Mouse (Mus musculus) kidney, embryonic 15.5 days (tissue): ENCODE results near the gene Cth. TPM values are rescaled to one million over a fixed set of nuclear protein-coding genes. Genes with fewer than 3 reads are reported as not detected.
A peak's percentile ranks its signal among the peaks of the same experiment; 100 is the strongest.

ENCODE experiments used
- ATAC-seq: fragments of 200-750 bp; cut with Nextera tagmentation; replicated peaks from 2 replicates; pipeline ENCODE4 v1.8.0; 2017; ENCODE audit warnings: moderate TSS enrichment; ENCODE audit not compliant: low FRiP score
- H3K27ac ChIP-seq: fragments of 300-500 bp; sonication (generic); 2 replicates; pipeline ENCODE4 v1.5.1; 2015; ENCODE audit warnings: mild to moderate bottlenecking, inconsistent platforms
- H3K27me3 ChIP-seq: fragments of 300-500 bp; sonication (generic); 2 replicates; pipeline ENCODE4 v1.6.1; 2015; ENCODE audit warnings: inconsistent platforms
- H3K36me3 ChIP-seq: fragments of 300-500 bp; sonication (generic); 2 replicates; pipeline ENCODE4 v1.6.1; 2015; ENCODE audit warnings: inconsistent platforms
- H3K4me1 ChIP-seq: fragments of 300-500 bp; sonication (generic); 2 replicates; pipeline ENCODE4 v1.6.1; 2015; ENCODE audit warnings: inconsistent platforms
- H3K4me2 ChIP-seq: fragments of 300-500 bp; sonication (generic); 2 replicates; pipeline ENCODE4 v1.6.1; 2015; ENCODE audit warnings: moderate library complexity, mild to moderate bottlenecking, inconsistent platforms
- H3K4me3 ChIP-seq: fragments of 300-500 bp; sonication (generic); replicated peaks from 2 replicates; pipeline ENCODE4 v1.5.1; 2015; ENCODE audit warnings: mild to moderate bottlenecking, inconsistent platforms
- H3K9ac ChIP-seq: fragments of 300-500 bp; sonication (generic); 2 replicates; pipeline ENCODE4 v1.6.1; 2015; ENCODE audit warnings: mild to moderate bottlenecking, inconsistent platforms
- H3K9me3 ChIP-seq: fragments of 300-500 bp; sonication (generic); replicated peaks from 2 replicates; pipeline ENCODE4 v1.6.1; 2016; ENCODE audit warnings: inconsistent platforms
- WGBS: fragments of 180-500 bp; shearing (Covaris S2); methylation state at CpG from one replicate; pipeline ENCODE4 v1.1.7; 2015; ENCODE audit warnings: mixed read lengths; 5-methylcytosine and 5-hydroxymethylcytosine counted together
- polyA plus RNA-seq: library from polyadenylated mRNA; unstranded; fragments of >200 nt; fragmentation: Nextera tagmentation; extraction: Ambion mirVana; gene quantifications from 2 replicates; pipeline ENCODE4 v1.2.1, GENCODE M21; 2015

The Cth gene
- 45.7 and 47.0 TPM in 2 replicates for polyA plus RNA-seq

GRCm38 (mm10) chr3:157924692-157925328 is at the start of gene Cth:
TSS of gene Cth (minus strand) at chr3:157925077.
- H3K4me3 ChIP-seq = peak within 1 kb of the TSS; percentile 66
- no peaks in the 10 kb centered on the region for H3K9me3 ChIP-seq
- peaks cover 3% of the 10 kb centered on the region; the same call in 1 of the 2 replicates for H3K27me3 ChIP-seq
- H3K4me1 ChIP-seq = peaks cover 14% of the 10 kb centered on the region; the same call in 1 of the 2 replicates
- peak within 1 kb of the TSS; percentile 59 for H3K9ac ChIP-seq
- peak; percentile 100 for ATAC-seq
- peak within 1 kb of the TSS; percentile 72 for H3K27ac ChIP-seq
- under 1% methylated on average over 30 of the region's 30 CpGs for WGBS
- H3K36me3 ChIP-seq = no peaks in the 10 kb centered on the region
- H3K4me2 ChIP-seq = peak within 1 kb of the TSS; percentile 94

- H3K9me3 ChIP-seq = no peaks in the 10 kb centered on the region
- no peak overlapping the region for H3K9ac ChIP-seq
- H3K27me3 ChIP-seq = no peaks in the 10 kb centered on the region
- ATAC-seq = no peak
- peaks cover 23% of the 10 kb centered on the region for H3K36me3 ChIP-seq
- H3K4me3 ChIP-seq = no peak overlapping the region
- H3K27ac ChIP-seq = no peak overlapping the region
- H3K4me2 ChIP-seq = no peak overlapping the region
- H3K4me1 ChIP-seq = no peaks in the 10 kb centered on the region
- 99% methylated on average over 2 of the region's 2 CpGs for WGBS
Observed at GRCm38 (mm10) chr3:157973236-157973635, 48.4 kb upstream of the Cth start.

- Histone ChIP-seq H3K36me3 (peaks cover 16% of the 10 kb centered on the region), H3K4me2 (no peak overlapping the region), H3K9ac (no peak overlapping the region), H3K4me1 (no peaks in the 10 kb centered on the region), H3K27ac (no peak overlapping the region), H3K27me3 (no peaks in the 10 kb centered on the region), H3K9me3 (no peaks in the 10 kb centered on the region), H3K4me3 (no peak overlapping the region)
- no peak for ATAC-seq
- WGBS = 98% methylated on average over 2 of the region's 2 CpGs
Observed at GRCm38 (mm10) chr3:157971151-157971550, 46.3 kb upstream of the Cth start.

DNA sequence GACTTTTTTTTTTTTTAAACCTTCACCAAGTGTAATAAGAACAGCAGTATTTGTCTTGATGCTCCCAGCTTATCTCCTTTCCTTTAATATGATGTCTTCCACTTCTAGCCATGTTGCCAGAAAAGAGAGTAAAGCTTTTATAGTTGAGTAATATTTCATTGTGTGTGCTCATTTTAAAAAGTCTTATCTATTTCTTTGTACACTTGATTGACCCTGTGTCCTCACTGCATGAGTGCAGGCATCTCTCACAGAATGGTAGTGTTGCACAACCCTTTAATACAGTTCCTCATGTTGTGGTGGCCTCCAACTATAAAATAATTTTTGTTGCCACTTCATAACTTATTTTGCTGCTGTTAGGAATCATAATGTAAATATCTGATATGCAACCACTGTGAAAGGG is 32.4 kb upstream of the Cth start:
- ATAC-seq = no peak
- Histone ChIP-seq H3K36me3 (peaks cover 3% of the 10 kb centered on the region; the same call in 1 of the 2 replicates), H3K27me3 (no peaks in the 10 kb centered on the region), H3K4me2 (no peak overlapping the region), H3K4me3 (no peak overlapping the region), H3K9me3 (no peaks in the 10 kb centered on the region), H3K4me1 (no peaks in the 10 kb centered on the region), H3K9ac (no peak overlapping the region), H3K27ac (no peak overlapping the region)

DNA sequence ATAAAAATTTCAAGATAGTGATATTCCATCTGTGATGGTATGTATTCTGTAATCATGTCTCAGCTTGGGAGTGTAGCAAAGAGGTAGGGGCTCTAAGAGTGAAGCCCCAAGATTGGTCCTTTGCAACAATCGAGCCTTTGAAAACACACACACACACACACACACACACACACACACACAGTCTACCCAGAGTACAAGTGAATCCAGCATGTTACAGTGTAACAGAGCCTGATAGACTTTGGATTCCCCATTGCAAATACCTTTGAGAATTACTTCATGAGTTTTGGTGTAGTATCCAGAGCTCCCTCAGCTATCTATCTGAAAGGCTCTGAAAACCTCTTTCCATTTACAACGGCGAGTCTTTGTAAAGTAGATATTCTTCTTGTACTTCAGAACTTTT is 31.3 kb upstream of the Cth start:
- H3K4me2 ChIP-seq = no peak overlapping the region
- H3K9me3 ChIP-seq = no peaks in the 10 kb centered on the region
- ATAC-seq = no peak
- H3K4me1 ChIP-seq = no peaks in the 10 kb centered on the region
- H3K4me3 ChIP-seq = no peak overlapping the region
- no peaks in the 10 kb centered on the region for H3K27me3 ChIP-seq
- peaks cover 7% of the 10 kb centered on the region; the same call in 1 of the 2 replicates for H3K36me3 ChIP-seq
- H3K9ac ChIP-seq = no peak overlapping the region
- 96% methylated on average over 3 of the region's 3 CpGs for WGBS
- no peak overlapping the region for H3K27ac ChIP-seq

DNA sequence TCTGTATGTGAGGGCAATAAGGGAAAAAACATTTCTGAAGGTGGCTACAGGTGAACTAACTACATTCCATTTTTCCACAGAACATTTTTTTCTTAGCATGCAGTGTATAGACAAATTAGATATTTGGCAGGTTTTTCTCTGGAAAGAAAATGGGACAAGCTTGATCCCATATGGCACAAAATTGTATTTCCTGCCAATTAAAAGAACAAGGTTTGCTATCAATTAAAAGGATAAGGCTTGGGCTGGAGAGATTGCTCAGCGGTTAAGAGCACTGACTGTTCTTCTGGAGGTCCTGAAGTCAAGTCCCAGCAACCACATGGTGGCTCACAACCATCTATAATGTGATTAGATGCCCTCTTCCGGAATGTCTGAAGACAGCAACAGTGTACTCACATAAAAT is 30.6 kb upstream of the Cth start:
- no peak for ATAC-seq
- H3K36me3 ChIP-seq = peaks cover 9% of the 10 kb centered on the region; the same call in 1 of the 2 replicates
- no peak overlapping the region for H3K4me2 ChIP-seq
- no peak overlapping the region for H3K27ac ChIP-seq
- H3K4me1 ChIP-seq = no peaks in the 10 kb centered on the region
- 87% methylated on average over 2 of the region's 2 CpGs for WGBS
- no peaks in the 10 kb centered on the region for H3K9me3 ChIP-seq
- no peak overlapping the region for H3K4me3 ChIP-seq
- H3K9ac ChIP-seq = no peak overlapping the region
- no peaks in the 10 kb centered on the region for H3K27me3 ChIP-seq

DNA sequence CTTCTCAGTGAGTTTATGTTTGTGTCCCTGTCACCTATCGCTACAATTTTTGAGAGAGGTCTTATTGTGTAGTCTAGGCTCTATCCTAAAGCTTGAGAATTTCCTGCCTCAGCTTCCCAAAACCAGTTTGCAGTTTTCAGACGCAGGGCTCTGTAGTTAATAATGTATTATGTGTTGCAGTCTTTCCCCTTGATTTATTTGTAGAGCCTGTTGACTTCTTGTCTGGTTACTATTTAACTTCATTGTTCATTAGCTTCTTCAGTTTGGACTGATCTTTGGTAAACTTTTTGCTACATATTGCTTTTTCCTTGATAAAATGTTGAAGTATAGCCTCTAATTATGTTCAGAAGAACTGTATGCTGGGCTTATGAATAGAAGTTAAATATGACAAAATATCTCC is 27.8 kb upstream of the Cth start:
- ATAC-seq = no peak
- no peaks in the 10 kb centered on the region for H3K9me3 ChIP-seq
- no peak overlapping the region for H3K27ac ChIP-seq
- WGBS = 79% methylated on average over 2 of the region's 2 CpGs
- H3K4me2 ChIP-seq = no peak overlapping the region
- H3K9ac ChIP-seq = no peak overlapping the region
- no peaks in the 10 kb centered on the region for H3K27me3 ChIP-seq
- peaks cover 10% of the 10 kb centered on the region for H3K4me1 ChIP-seq
- H3K4me3 ChIP-seq = no peak overlapping the region
- H3K36me3 ChIP-seq = peaks cover 9% of the 10 kb centered on the region; the same call in 1 of the 2 replicates

DNA sequence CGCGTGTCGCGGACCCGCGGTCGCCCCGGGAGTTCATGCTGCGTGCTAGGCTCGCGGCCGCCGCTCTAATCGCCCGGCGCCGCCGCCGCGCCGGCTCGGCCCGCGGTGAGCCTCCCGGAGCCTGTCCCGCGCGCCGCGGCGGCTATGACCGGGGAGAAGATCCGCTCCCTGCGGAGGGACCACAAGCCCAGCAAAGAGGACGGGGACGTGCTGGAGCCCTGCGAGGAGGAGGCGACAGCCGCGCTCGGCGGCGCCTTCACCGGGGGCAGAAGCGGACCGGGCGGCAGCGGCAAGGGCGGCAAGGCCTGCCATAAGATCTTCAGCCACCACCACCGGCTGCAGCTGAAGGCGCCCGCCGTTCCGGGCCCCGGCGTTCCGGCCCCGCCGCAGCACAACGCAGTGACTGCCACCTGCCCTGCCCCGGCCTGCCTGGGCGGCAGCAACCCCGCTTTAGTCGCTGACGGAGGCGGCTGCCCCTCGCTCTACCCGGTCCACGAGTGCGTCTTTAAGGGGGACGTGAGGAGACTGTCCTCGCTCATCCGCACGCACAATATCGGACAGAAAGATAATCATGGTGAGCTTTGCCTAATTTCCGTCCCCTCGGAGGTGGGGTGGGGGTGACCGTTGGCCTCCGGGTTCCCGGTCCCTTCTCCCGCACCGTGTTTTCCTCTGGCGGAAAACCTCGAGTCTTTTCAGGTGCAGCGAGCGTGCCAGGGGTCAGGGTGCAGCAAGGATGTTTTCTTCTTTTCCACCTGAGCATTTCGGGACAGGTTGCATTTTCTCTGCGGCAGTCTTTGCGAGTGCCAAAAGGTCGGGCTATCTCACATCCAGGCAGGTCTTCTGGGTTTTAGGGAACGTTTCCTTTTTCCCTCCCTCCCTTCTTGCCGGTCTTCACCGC is 22.8 kb upstream of the Cth start:
- ATAC-seq = peak; percentile 74
- WGBS = under 1% methylated on average over 93 of the region's 93 CpGs
- peak overlapping the region; percentile 87 for H3K4me2 ChIP-seq
- H3K9me3 ChIP-seq = no peaks in the 10 kb centered on the region
- H3K4me3 ChIP-seq = peak overlapping the region; percentile 96
- H3K36me3 ChIP-seq = peaks cover 9% of the 10 kb centered on the region; the same call in 1 of the 2 replicates
- peaks cover 13% of the 10 kb centered on the region for H3K4me1 ChIP-seq
- H3K27ac ChIP-seq = peak overlapping the region; percentile 98
- H3K9ac ChIP-seq = peak overlapping the region; percentile 91
- H3K27me3 ChIP-seq = peaks cover 1% of the 10 kb centered on the region; the same call in 1 of the 2 replicates

DNA sequence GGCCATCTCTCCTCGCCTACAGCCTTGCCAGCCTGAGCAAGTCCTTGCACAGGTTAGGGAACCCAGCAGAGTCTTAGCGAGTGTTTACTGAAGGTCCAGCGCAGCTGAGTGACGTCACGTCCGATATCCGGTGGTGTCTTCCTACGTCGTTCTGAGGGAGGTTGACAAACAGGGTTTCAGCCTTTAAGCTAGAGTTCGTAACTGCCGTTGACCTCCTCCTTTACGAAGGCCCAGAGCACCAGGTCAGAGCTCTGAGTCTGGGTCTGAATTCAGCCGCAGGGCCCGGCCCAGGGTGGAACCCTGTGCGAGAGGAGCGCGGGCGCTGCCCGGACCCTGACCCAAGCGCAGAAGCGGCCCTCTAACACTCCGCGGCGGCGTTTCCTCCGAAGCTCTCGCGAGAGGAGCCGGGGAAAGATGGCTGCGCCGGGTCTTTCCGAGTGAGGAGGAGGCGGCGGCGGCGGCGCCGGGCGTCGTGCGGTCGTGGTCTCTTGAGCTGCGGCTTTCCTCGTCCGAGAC is 22.0 kb upstream of the Cth start, which contains the start of gene Ankrd13c:
Ankrd13c (plus strand) TSS at position 397 of the 516 bp plus-strand sequence.
- H3K4me3 ChIP-seq = peak within 1 kb of the TSS; percentile 96
- H3K9me3 ChIP-seq = no peaks in the 10 kb centered on the region
- H3K27me3 ChIP-seq = peaks cover 3% of the 10 kb centered on the region; the same call in 1 of the 2 replicates
- peak within 1 kb of the TSS; percentile 98 for H3K27ac ChIP-seq
- ATAC-seq = peak; percentile 99
- H3K4me1 ChIP-seq = peaks cover 13% of the 10 kb centered on the region
- peak within 1 kb of the TSS; percentile 91 for H3K9ac ChIP-seq
- peaks cover 9% of the 10 kb centered on the region; the same call in 1 of the 2 replicates for H3K36me3 ChIP-seq
- H3K4me2 ChIP-seq = peak within 1 kb of the TSS; percentile 87
- WGBS = 0% methylated on average over 43 of the region's 45 CpGs

- no peak for ATAC-seq
- H3K27me3 ChIP-seq = peaks cover 3% of the 10 kb centered on the region; the same call in 1 of the 2 replicates
Observed at GRCm38 (mm10) chr3:157938585-157938984, 13.7 kb upstream of the Cth start.

DNA sequence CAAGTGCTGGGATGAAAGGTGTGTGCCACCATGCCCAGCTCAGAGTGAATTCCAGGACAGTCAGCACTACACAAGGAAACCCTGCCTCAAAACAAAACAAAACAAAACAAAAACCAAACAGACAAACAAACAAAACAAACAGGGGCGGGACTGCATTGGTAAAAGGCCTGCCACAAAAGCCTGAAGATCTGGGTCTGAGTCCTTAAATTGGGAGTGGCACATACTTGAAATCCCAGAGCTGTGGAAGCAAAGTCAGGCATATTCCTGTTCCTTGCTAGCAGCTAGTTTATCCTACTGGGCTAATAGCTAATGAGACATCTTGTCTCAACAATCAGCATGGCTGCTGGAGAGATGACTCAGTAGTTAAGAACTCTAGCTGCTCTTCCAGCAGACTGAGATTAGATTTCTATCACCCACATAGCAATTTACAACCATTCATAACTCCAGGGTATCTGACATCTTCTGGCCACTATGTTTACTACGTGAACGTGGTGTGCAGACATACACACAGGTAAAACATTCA is 9.5 kb upstream of the Cth start:
- Histone ChIP-seq H3K9ac (no peak overlapping the region), H3K27me3 (no peaks in the 10 kb centered on the region), H3K9me3 (no peaks in the 10 kb centered on the region), H3K4me2 (no peak overlapping the region), H3K36me3 (no peaks in the 10 kb centered on the region), H3K4me3 (no peak overlapping the region), H3K4me1 (no peaks in the 10 kb centered on the region), H3K27ac (no peak overlapping the region)
- no peak for ATAC-seq
- 76% methylated on average over 3 of the region's 3 CpGs for WGBS

More at GRCm38 (mm10) chr3:157938585-157938984, 13.7 kb upstream of the Cth start:
- Histone ChIP-seq H3K9ac (no peak overlapping the region), H3K4me3 (no peak overlapping the region), H3K27ac (no peak overlapping the region), H3K36me3 (no peaks in the 10 kb centered on the region), H3K4me1 (no peaks in the 10 kb centered on the region), H3K9me3 (no peaks in the 10 kb centered on the region), H3K4me2 (no peak overlapping the region)
- 55% methylated on average over 2 of the region's 2 CpGs for WGBS
